8 mouse cellular contexts compared by ENCODE assay signal in the genomic region with DNA sequence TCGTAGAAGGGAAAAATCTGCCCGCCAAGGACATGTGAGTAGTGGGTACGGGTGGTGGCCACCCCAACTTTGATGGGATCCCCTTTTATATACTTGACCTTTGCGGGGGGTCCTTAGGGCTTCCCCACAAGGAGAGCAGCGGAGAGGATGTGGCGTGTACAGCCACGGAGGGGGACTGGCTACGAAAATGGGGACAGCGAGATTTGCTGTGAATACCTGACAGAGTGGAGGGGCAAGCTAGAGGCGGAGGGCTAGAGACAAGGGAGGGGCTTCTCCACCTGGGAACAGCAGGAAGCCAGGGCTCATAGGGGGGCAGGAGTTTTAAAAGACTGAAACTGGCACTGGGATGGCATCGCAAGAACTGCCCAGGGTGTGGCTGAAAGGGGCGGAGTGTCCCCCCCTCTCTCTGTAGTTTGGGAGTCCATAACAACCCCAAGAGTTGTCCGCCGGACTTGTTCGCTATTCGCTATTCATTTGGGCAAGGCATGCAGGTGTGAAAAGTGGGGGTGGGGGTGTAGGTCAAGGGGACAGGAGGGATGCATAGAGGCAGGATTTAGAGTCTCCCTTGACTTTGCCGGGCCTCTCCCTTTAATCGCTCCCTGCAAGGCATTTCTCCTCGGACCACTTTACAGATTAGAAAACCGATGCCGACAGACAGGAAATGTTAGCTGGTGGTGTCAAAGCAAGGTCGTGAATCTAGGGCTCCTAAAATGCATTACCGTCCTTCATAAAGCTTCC. TPM values are rescaled to one million over a fixed set of nuclear protein-coding genes. Genes with fewer than 3 reads are reported as not detected.
DNase-seq lines count a peak whose midpoint lies in the region; ATAC-seq and TF ChIP-seq lines count a peak whose summit lies in the region.

No protein-coding gene starts in this region.

- 0 out of 2 replicates have a peak, but pooled peaks have one; percentile 17 for ATAC-seq in embryonic facial prominence, embryonic 13.5 days (ENCODE audit: insufficient number of reproducible peaks, insufficient read depth, low FRiP score, low TSS enrichment, low read depth)
- peak; percentile 16 for ATAC-seq in intestine, postnatal 0 days
- ATAC-seq in midbrain, postnatal 0 days (ENCODE audit: low FRiP score): peak; percentile 39; the same call in 1 of the 2 replicates

- H3K9ac ChIP-seq in ES-E14 (ENCODE audit: insufficient read depth, low read depth, low read length, poor library complexity, severe bottlenecking): peak overlapping the region; percentile 33
- peak overlapping the region; percentile 71 for H3K9ac ChIP-seq in embryonic facial prominence, embryonic 13.5 days
- peak overlapping the region; percentile 44 for H3K9ac ChIP-seq in intestine, postnatal 0 days (ENCODE audit: low read depth, low read length)
- H3K9ac ChIP-seq in midbrain, postnatal 0 days (replicated peaks; ENCODE audit: low read length, poor library complexity, severe bottlenecking): peak overlapping the region; percentile 69

- H3K4me3 ChIP-seq in kidney, adult 2 months (ENCODE audit: insufficient read depth, low read depth, low read length): peak overlapping the region; percentile 67
- peak overlapping the region; percentile 63 to 97 for H3K4me3 ChIP-seq in ES-E14 (ENCODE audit: insufficient read depth in 1 of 2, low read depth in 1 of 2, low read length in 2 of 2, poor library complexity in 1 of 2, severe bottlenecking in 1 of 2)
- peak overlapping the region; percentile 54 for H3K4me3 ChIP-seq in embryonic facial prominence, embryonic 13.5 days
- H3K4me3 ChIP-seq in intestine, postnatal 0 days (ENCODE audit: low read depth, low read length): peak overlapping the region; percentile 69
- peak overlapping the region; percentile 65 for H3K4me3 ChIP-seq in midbrain, postnatal 0 days (ENCODE audit: low read depth, low read length)

- H3K9me3 ChIP-seq in ES-E14 (ENCODE audit: control insufficient read depth, insufficient read depth, low read depth, low read length): no peaks in the 10 kb centered on the region
- no peaks in the 10 kb centered on the region for H3K9me3 ChIP-seq in embryonic facial prominence, embryonic 13.5 days
- no peaks in the 10 kb centered on the region for H3K9me3 ChIP-seq in intestine, postnatal 0 days (ENCODE audit: control insufficient read depth)
- no peaks in the 10 kb centered on the region for H3K9me3 ChIP-seq in midbrain, postnatal 0 days (ENCODE audit: low read length)

- DNase-seq in kidney, adult 2 months: peak; percentile 23
- no peak for DNase-seq in kidney, postnatal 14 days
- no peak for DNase-seq in ES-E14 (ENCODE audit: low read depth, low spot score)
- peak; percentile 9 for DNase-seq in midbrain, postnatal 0 days (ENCODE audit: low spot score)
- DNase-seq in ovary, adult 18-20 months (ENCODE audit: low spot score): no peak
- DNase-seq in ovary, postnatal 14 days (ENCODE audit: low spot score): no peak

- no peak for TF ChIP-seq CTCF in kidney, adult 2 months (conservative IDR thresholded peaks at IDR 0.05; ENCODE audit: insufficient read depth, insufficient read length, low read depth, low read length)
- TF ChIP-seq CTCF in intestine, postnatal 0 days (IDR thresholded peaks at IDR 0.05; ENCODE audit: low read depth): no peak; the same call in 1 of the 2 replicates
- TF ChIP-seq CTCF in midbrain, postnatal 0 days (IDR thresholded peaks at IDR 0.05): no peak

- no peak overlapping the region for H3K27ac ChIP-seq in kidney, adult 2 months (ENCODE audit: insufficient read depth, low read depth, low read length)
- H3K27ac ChIP-seq in ES-E14 (ENCODE audit: insufficient read depth, low read depth, low read length, poor library complexity, severe bottlenecking): no peak overlapping the region
- no peak overlapping the region for H3K27ac ChIP-seq in embryonic facial prominence, embryonic 13.5 days
- H3K27ac ChIP-seq in intestine, postnatal 0 days (ENCODE audit: low read depth, low read length): peak overlapping the region; percentile 17; the same call in 1 of the 2 replicates
- H3K27ac ChIP-seq in midbrain, postnatal 0 days (ENCODE audit: low read depth, low read length): peak overlapping the region; percentile 27; the same call in 1 of the 2 replicates

- H3K4me2 ChIP-seq in embryonic facial prominence, embryonic 13.5 days: peak overlapping the region; percentile 81
- H3K4me2 ChIP-seq in intestine, postnatal 0 days (replicated peaks; ENCODE audit: low read depth): peak overlapping the region; percentile 98
- H3K4me2 ChIP-seq in midbrain, postnatal 0 days (ENCODE audit: low read depth, low read length, poor library complexity, severe bottlenecking): peak overlapping the region; percentile 76

- H3K4me1 ChIP-seq in kidney, adult 2 months (ENCODE audit: control insufficient read depth, insufficient read depth, low read length): no peaks in the 10 kb centered on the region
- peaks cover 4 to 23% of the 10 kb centered on the region in 2 experiments; a peak in 3 of 4 replicates for H3K4me1 ChIP-seq in ES-E14 (ENCODE audit: control insufficient read depth in 2 of 2, insufficient read depth in 2 of 2, low read length in 2 of 2, poor library complexity in 1 of 2)
- peaks cover 20% of the 10 kb centered on the region for H3K4me1 ChIP-seq in embryonic facial prominence, embryonic 13.5 days
- peaks cover 7% of the 10 kb centered on the region for H3K4me1 ChIP-seq in intestine, postnatal 0 days (replicated peaks; ENCODE audit: control insufficient read depth, insufficient read depth, low read length)
- H3K4me1 ChIP-seq in midbrain, postnatal 0 days (ENCODE audit: insufficient read depth, low read length): peaks cover 7% of the 10 kb centered on the region; the same call in 1 of the 2 replicates

- no peaks in the 10 kb centered on the region for H3K27me3 ChIP-seq in kidney, adult 2 months (replicated peaks; ENCODE audit: control insufficient read depth, insufficient read depth, low read length)
- H3K27me3 ChIP-seq in embryonic facial prominence, embryonic 13.5 days: peaks cover 24% of the 10 kb centered on the region
- no peaks in the 10 kb centered on the region for H3K27me3 ChIP-seq in intestine, postnatal 0 days (replicated peaks; ENCODE audit: control insufficient read depth, insufficient read depth, low read length)
- no peaks in the 10 kb centered on the region for H3K27me3 ChIP-seq in midbrain, postnatal 0 days (ENCODE audit: insufficient read depth, low read length)

- no peak for TF ChIP-seq POLR2A in kidney, adult 2 months (IDR thresholded peaks at IDR 0.05; ENCODE audit: low read depth, low read length)

- 3% methylated on average over 23 of the region's 23 CpGs for WGBS in kidney, adult 2 months
- WGBS in embryonic facial prominence, embryonic 13.5 days: 2% methylated on average over 23 of the region's 23 CpGs
- 2% methylated on average over 23 of the region's 23 CpGs for WGBS in intestine, postnatal 0 days
- WGBS in midbrain, postnatal 0 days: 2% methylated on average over 23 of the region's 23 CpGs

- in situ Hi-C loops in ES-E14 (cut with MboI; ENCODE audit: low sequenced_read_pairs in 2 of 2, unreplicated experiment in 2 of 2): no loop called here

- no peaks in the 10 kb centered on the region for H3K36me3 ChIP-seq in kidney, adult 2 months (ENCODE audit: control insufficient read depth, insufficient read depth, low read length)
- no peaks in the 10 kb centered on the region for H3K36me3 ChIP-seq in ES-E14 (ENCODE audit: control insufficient read depth, insufficient read depth, low read length, poor library complexity, severe bottlenecking)
- no peaks in the 10 kb centered on the region for H3K36me3 ChIP-seq in embryonic facial prominence, embryonic 13.5 days
- no peaks in the 10 kb centered on the region for H3K36me3 ChIP-seq in intestine, postnatal 0 days (ENCODE audit: control insufficient read depth, insufficient read depth)
- H3K36me3 ChIP-seq in midbrain, postnatal 0 days (ENCODE audit: insufficient read depth, low read length): no peaks in the 10 kb centered on the region

RNA-seq across cellular contexts. Expression of a gene that starts 0.6 kb away (rescaled TPM):
- polyA plus RNA-seq in kidney, adult 2 months (2012; rRNA removed): 7.6 and 9.1 TPM in 2 replicates
- 17.4 and 21.7 TPM in 2 replicates for total RNA-seq in ES-E14 (2012; rRNA removed)
- 10.8 and 12.7 TPM in 2 replicates for polyA plus RNA-seq in embryonic facial prominence, embryonic 13.5 days (2015; fragmentation: Nextera tagmentation; extraction: Ambion mirVana)
- polyA plus RNA-seq in intestine, postnatal 0 days (2015; fragmentation: Nextera tagmentation; extraction: Ambion mirVana): 8.1 and 8.7 TPM in 2 replicates
- 30.6 and 31.3 TPM in 2 replicates for total RNA-seq in midbrain, postnatal 0 days (2014; rRNA removed)
- polyA plus RNA-seq in midbrain, postnatal 0 days (2015; fragmentation: Nextera tagmentation; extraction: Ambion mirVana): 26.8 and 29.6 TPM in 2 replicates

RNA-seq across cellular contexts. Expression of a gene that starts 30.0 kb away (rescaled TPM):
- polyA plus RNA-seq in kidney, adult 2 months (2012; rRNA removed): 0.52 and 0.96 TPM in 2 replicates
- 2.2 and 5.1 TPM in 2 replicates for total RNA-seq in ES-E14 (2012; rRNA removed)
- 6.2 and 6.3 TPM in 2 replicates for polyA plus RNA-seq in embryonic facial prominence, embryonic 13.5 days (2015; fragmentation: Nextera tagmentation; extraction: Ambion mirVana)
- polyA plus RNA-seq in intestine, postnatal 0 days (2015; fragmentation: Nextera tagmentation; extraction: Ambion mirVana): 0.39 TPM in 1 of 2 replicates, not detected in the other
- not detected in 2 replicates for total RNA-seq in midbrain, postnatal 0 days (2014; rRNA removed)
- not detected in 2 replicates for polyA plus RNA-seq in midbrain, postnatal 0 days (2015; fragmentation: Nextera tagmentation; extraction: Ambion mirVana)

RNA-seq across cellular contexts. Expression of a gene that starts 32.1 kb away (rescaled TPM):
- polyA plus RNA-seq in kidney, adult 2 months (2012; rRNA removed): 88.9 and 103 TPM in 2 replicates
- total RNA-seq in ES-E14 (2012; rRNA removed): 168 and 195 TPM in 2 replicates
- polyA plus RNA-seq in embryonic facial prominence, embryonic 13.5 days (2015; fragmentation: Nextera tagmentation; extraction: Ambion mirVana): 218 and 243 TPM in 2 replicates
- polyA plus RNA-seq in intestine, postnatal 0 days (2015; fragmentation: Nextera tagmentation; extraction: Ambion mirVana): 152 and 169 TPM in 2 replicates
- 129 and 142 TPM in 2 replicates for total RNA-seq in midbrain, postnatal 0 days (2014; rRNA removed)
- 230 and 237 TPM in 2 replicates for polyA plus RNA-seq in midbrain, postnatal 0 days (2015; fragmentation: Nextera tagmentation; extraction: Ambion mirVana)

RNA-seq across cellular contexts. Expression of a gene that starts 46.0 kb away (rescaled TPM):
- polyA plus RNA-seq in kidney, adult 2 months (2012; rRNA removed): 7.7 and 8.1 TPM in 2 replicates
- 1.6 and 2.2 TPM in 2 replicates for total RNA-seq in ES-E14 (2012; rRNA removed)
- polyA plus RNA-seq in embryonic facial prominence, embryonic 13.5 days (2015; fragmentation: Nextera tagmentation; extraction: Ambion mirVana): 0.06 and 0.29 TPM in 2 replicates
- 18.3 and 21.3 TPM in 2 replicates for polyA plus RNA-seq in intestine, postnatal 0 days (2015; fragmentation: Nextera tagmentation; extraction: Ambion mirVana)
- total RNA-seq in midbrain, postnatal 0 days (2014; rRNA removed): not detected in 2 replicates
- not detected in 2 replicates for polyA plus RNA-seq in midbrain, postnatal 0 days (2015; fragmentation: Nextera tagmentation; extraction: Ambion mirVana)

RNA-seq across cellular contexts. Expression of a gene that starts 51.6 kb away (rescaled TPM):
- polyA plus RNA-seq in kidney, adult 2 months (2012; rRNA removed): 18.4 and 19.9 TPM in 2 replicates
- total RNA-seq in ES-E14 (2012; rRNA removed): 74.7 and 89.7 TPM in 2 replicates
- polyA plus RNA-seq in embryonic facial prominence, embryonic 13.5 days (2015; fragmentation: Nextera tagmentation; extraction: Ambion mirVana): 41.7 and 42.1 TPM in 2 replicates
- polyA plus RNA-seq in intestine, postnatal 0 days (2015; fragmentation: Nextera tagmentation; extraction: Ambion mirVana): 7.5 and 7.8 TPM in 2 replicates
- 25.4 and 33.2 TPM in 2 replicates for total RNA-seq in midbrain, postnatal 0 days (2014; rRNA removed)
- polyA plus RNA-seq in midbrain, postnatal 0 days (2015; fragmentation: Nextera tagmentation; extraction: Ambion mirVana): 16.3 and 16.5 TPM in 2 replicates

Comparison
In these comparisons a context has a peak if more than half of its experiments do, and no peak if none do; other contexts are left out.
1. DNase-seq: peak in kidney, adult 2 months (single experiment) and midbrain, postnatal 0 days (single experiment); none in kidney, postnatal 14 days (single experiment), ES-E14 (single experiment), ovary, adult 18-20 months (single experiment) and ovary, postnatal 14 days (single experiment).
2. H3K27ac ChIP-seq: peak in intestine, postnatal 0 days (single experiment) and midbrain, postnatal 0 days (single experiment); none in kidney, adult 2 months (single experiment), ES-E14 (single experiment) and embryonic facial prominence, embryonic 13.5 days (single experiment).
3. Peak in every context shown above with its lines, with median percentiles within 50 percentile points of each other: H3K4me3 ChIP-seq, H3K9ac ChIP-seq, ATAC-seq and H3K4me2 ChIP-seq.